Mouse (Mus musculus) right cerebral cortex, postnatal 4 days (tissue): Measurements from ENCODE around the gene Serpina1a.
"Not testable (repeated sequence)": the region's sequence is repeated elsewhere in the genome, so short reads cannot be mapped to it uniquely, and the experiment has no call there.

Experiments used
- DNase-seq: peaks from one replicate; pipeline ENCODE4 v3.0.0-alpha.2; 2022

Serpina1a gene

GRCm38 (mm10) chr12:103863101-103863974 is at the start of gene Serpina1a:
Gene Serpina1a, minus strand, starts transcription at chr12:103863562.
- DNase-seq = not testable (repeated sequence)

GRCm38 (mm10) chr12:103909181-103909580 is 45.8 kb upstream of the Serpina1a start:
- not testable (repeated sequence) for DNase-seq

- DNase-seq = not testable (repeated sequence)
These were observed 44.4 kb upstream of the Serpina1a start for GRCm38 (mm10) chr12:103907746-103908145.

- not testable (repeated sequence) for DNase-seq
These were observed 41.5 kb upstream of the Serpina1a start, which contains the start of gene Serpina1c for GRCm38 (mm10) chr12:103904837-103905340. Gene Serpina1c, minus strand, starts transcription at chr12:103904887.

- not testable (repeated sequence) for DNase-seq
These were observed 38.6 kb upstream of the Serpina1a start for GRCm38 (mm10) chr12:103901929-103902328.

- not testable (repeated sequence) for DNase-seq
These were observed 3.5 kb upstream of the Serpina1a start for GRCm38 (mm10) chr12:103866873-103867272.

- DNase-seq = no peak
These were observed 2.4 kb downstream of the Serpina1a start for GRCm38 (mm10) chr12:103860976-103861375.

GRCm38 (mm10) chr12:103860571-103860970 is 2.8 kb downstream of the Serpina1a start:
- DNase-seq = not testable (repeated sequence)

- not testable (repeated sequence) for DNase-seq
These were observed 3.8 kb downstream of the Serpina1a start for GRCm38 (mm10) chr12:103859584-103859983.

- not testable (repeated sequence) for DNase-seq
These were observed 10.3 kb downstream of the Serpina1a start for GRCm38 (mm10) chr12:103853032-103853431.

- DNase-seq = not testable (repeated sequence)
These were observed 33.1 kb downstream of the Serpina1a start, which contains the start of gene Serpina1b for GRCm38 (mm10) chr12:103830273-103830672. Gene Serpina1b, minus strand, starts transcription at chr12:103830373.

- not testable (repeated sequence) for DNase-seq
These were observed 35.5 kb downstream of the Serpina1a start for GRCm38 (mm10) chr12:103827661-103828372.

- DNase-seq = not testable (repeated sequence)
These were observed 39.5 kb downstream of the Serpina1a start for GRCm38 (mm10) chr12:103823826-103824225.
